17 mouse cellular contexts compared by ENCODE assay signal in the genomic region with DNA sequence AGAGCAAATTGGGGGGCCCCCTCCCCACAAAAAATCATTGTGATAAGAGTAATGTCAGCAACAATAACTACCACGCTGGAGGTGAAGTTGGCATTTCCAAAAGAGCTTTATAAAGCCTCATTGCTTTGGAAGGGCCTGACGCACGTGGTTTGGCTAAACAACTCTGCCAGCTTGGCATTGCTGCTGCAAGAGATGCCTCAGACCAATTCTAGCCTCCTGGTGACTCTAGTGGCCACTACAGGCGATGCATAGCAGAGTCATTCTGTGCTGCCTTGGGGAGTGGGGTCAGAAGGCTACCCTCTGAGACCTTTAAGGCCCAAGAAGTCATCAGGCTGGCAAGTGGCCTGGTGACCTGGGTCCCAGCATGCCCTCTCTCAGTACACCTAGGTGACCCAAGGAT.
A peak's percentile ranks its signal among the peaks of the same experiment; 100 is the strongest.
DNase-seq lines count a peak whose midpoint lies in the region; ATAC-seq and TF ChIP-seq lines count a peak whose summit lies in the region.
"Had no signal": no experiment of that assay in that cellular context is flagged by ENCODE, and none has a peak within 500 bp of the region (broad histone marks: within the 10 kb centered on the region; RNA-seq: fewer than 3 reads in every experiment).

No protein-coding gene starts in this region.

- H3K27me3 ChIP-seq in heart, postnatal 0 days (ENCODE audit: control insufficient read depth, insufficient read depth, low read length) = no peaks in the 10 kb centered on the region
- H3K27me3 ChIP-seq: embryonic facial prominence, embryonic 13.5 days; hindbrain, embryonic 12.5 days had no signal

- intact Hi-C loops in heart, postnatal 25 days (cut with DNase I) = loop anchor here (5.0 kb wide), 1 partner anchor 62 kb away; no protein-coding TSS in a partner anchor

- no peak overlapping the region for H3K4me2 ChIP-seq in heart, postnatal 0 days (ENCODE audit: low read depth, low read length)
- H3K4me2 ChIP-seq: embryonic facial prominence, embryonic 13.5 days; heart, embryonic 13.5 days; hindbrain, embryonic 12.5 days had no signal

- TF ChIP-seq EP300 in heart, postnatal 0 days (IDR thresholded peaks at IDR 0.05; ENCODE audit: low read depth) = no peak

- no peak overlapping the region for H3K4me3 ChIP-seq in heart, postnatal 0 days (ENCODE audit: low read depth, low read length)
- H3K4me3 ChIP-seq in lung, adult 2 months (replicated peaks; ENCODE audit: extremely low read depth, low read depth, low read length) = no peak overlapping the region
- H3K4me3 ChIP-seq: embryonic facial prominence, embryonic 13.5 days; heart, embryonic 13.5 days; hindbrain, embryonic 12.5 days had no signal

- DNase-seq in cerebellum, adult 9-11 months = peak; percentile 18
- no peak for DNase-seq in cerebellum, adult 8-10 months
- DNase-seq in heart, postnatal 0 days (ENCODE audit: low spot score) = no peak
- no peak for DNase-seq in heart, postnatal 25 days (ENCODE audit: low spot score)
- no peak for DNase-seq in lung, adult 2 months
- DNase-seq in lung, postnatal 14 days = no peak
- DNase-seq in brain, embryonic 14.5 days (ENCODE audit: low read depth) = no peak
- no peak for DNase-seq in urinary bladder, postnatal 36 days (ENCODE audit: low spot score in 2 of 2)
- DNase-seq: kidney, adult 11 months; kidney, postnatal 36 days; right cerebral cortex, postnatal 14 days; thymus, postnatal 4 days had no signal

- TF ChIP-seq CTCF in heart, postnatal 0 days (IDR thresholded peaks at IDR 0.05; ENCODE audit: low read depth) = peak; percentile 35
- 0 out of 2 replicates have a peak, but pooled peaks have one; percentile 5 for TF ChIP-seq CTCF in lung, adult 2 months (IDR thresholded peaks at IDR 0.05; ENCODE audit: insufficient read depth, low read length)
- TF ChIP-seq CTCF in brain, embryonic 14.5 days (IDR thresholded peaks at IDR 0.05; ENCODE audit: borderline replicate concordance, extremely low read depth, insufficient read depth, insufficient read length) = peak; percentile 23; the same call in 1 of the 2 replicates

- H3K9me3 ChIP-seq in heart, postnatal 0 days (replicated peaks; ENCODE audit: control insufficient read depth, low read length) = no peaks in the 10 kb centered on the region
- H3K9me3 ChIP-seq: embryonic facial prominence, embryonic 13.5 days; heart, embryonic 13.5 days; hindbrain, embryonic 12.5 days had no signal

- TF ChIP-seq POLR2A in lung, adult 2 months (IDR thresholded peaks at IDR 0.05; ENCODE audit: borderline replicate concordance, extremely low read depth, low read depth, low read length) = no peak
- TF ChIP-seq POLR2A in brain, embryonic 14.5 days (IDR thresholded peaks at IDR 0.05; ENCODE audit: borderline replicate concordance, extremely low read depth, insufficient read depth, insufficient read length, poor library complexity, severe bottlenecking) = no peak

- no peak for ATAC-seq in heart, postnatal 0 days (ENCODE audit: insufficient read depth, low read depth)
- ATAC-seq: midbrain, embryonic 16.5 days had no signal

- 71% methylated on average over 4 of the region's 4 CpGs for WGBS in heart, postnatal 0 days
- 58% methylated on average over 4 of the region's 4 CpGs for WGBS in lung, adult 2 months

- H3K9ac ChIP-seq in heart, postnatal 0 days (replicated peaks; ENCODE audit: low read depth, low read length) = no peak overlapping the region
- H3K9ac ChIP-seq: embryonic facial prominence, embryonic 13.5 days; heart, embryonic 13.5 days; hindbrain, embryonic 12.5 days; liver, embryonic 14.5 days had no signal

- H3K36me3 ChIP-seq in heart, postnatal 0 days (replicated peaks; ENCODE audit: control insufficient read depth, insufficient read depth, low read length) = no peaks in the 10 kb centered on the region
- H3K36me3 ChIP-seq: embryonic facial prominence, embryonic 13.5 days; hindbrain, embryonic 12.5 days had no signal

- peaks cover 3% of the 10 kb centered on the region for H3K4me1 ChIP-seq in heart, postnatal 0 days (ENCODE audit: control insufficient read depth, insufficient read depth)
- no peaks in the 10 kb centered on the region for H3K4me1 ChIP-seq in lung, adult 2 months (ENCODE audit: control insufficient read depth, insufficient read depth, low read length)
- H3K4me1 ChIP-seq: embryonic facial prominence, embryonic 13.5 days; hindbrain, embryonic 12.5 days had no signal

- H3K27ac ChIP-seq in heart, postnatal 0 days (ENCODE audit: low read depth) = no peak overlapping the region
- H3K27ac ChIP-seq: embryonic facial prominence, embryonic 13.5 days; heart, embryonic 13.5 days; hindbrain, embryonic 12.5 days; liver, embryonic 14.5 days had no signal
